Mouse (Mus musculus): ENCODE results near the gene Pgpep1. TPM values are rescaled to one million over a fixed set of nuclear protein-coding genes. Genes with fewer than 3 reads are reported as not detected.

Gene Pgpep1
- 67.7 and 70.8 TPM in 2 replicates for polyA plus RNA-seq (2014; fragmentation: Nextera tagmentation; extraction: Ambion mirVana)

GRCm38 (mm10) chr8:70660273-70660725 is at the start of gene Pgpep1:
Gene Pgpep1 (minus strand): TSS chr8:70660388.
- Histone ChIP-seq H3K27me3 (ENCODE audit: control insufficient read depth, insufficient read depth, low read length) (no peaks in the 10 kb centered on the region), H3K4me2 (replicated peaks; ENCODE audit: low read depth, low read length) (peak within 1 kb of the TSS; percentile 92), H3K27ac (ENCODE audit: low read length) (peak within 1 kb of the TSS; percentile 74), H3K9ac (replicated peaks; ENCODE audit: low read depth, low read length) (peak within 1 kb of the TSS; percentile 78), H3K4me1 (ENCODE audit: control insufficient read depth, insufficient read depth, low read length) (peaks cover 18% of the 10 kb centered on the region), H3K9me3 (ENCODE audit: control insufficient read depth, low read depth, low read length) (no peaks in the 10 kb centered on the region), H3K36me3 (ENCODE audit: control insufficient read depth, insufficient read depth, low read length) (peaks cover 19% of the 10 kb centered on the region), H3K4me3 (ENCODE audit: low read depth, low read length) (peak within 1 kb of the TSS; percentile 78)
- WGBS: 5% methylated on average over 14 of the region's 14 CpGs
- peak; percentile 73 for ATAC-seq (ENCODE audit: insufficient number of reproducible peaks, insufficient read depth, low FRiP score, low read depth)

- H3K9me3 ChIP-seq (ENCODE audit: control insufficient read depth, low read depth, low read length): no peaks in the 10 kb centered on the region
- no peaks in the 10 kb centered on the region for H3K4me1 ChIP-seq (ENCODE audit: control insufficient read depth, insufficient read depth, low read length)
- H3K4me3 ChIP-seq (ENCODE audit: low read depth, low read length): no peak overlapping the region
- no peak overlapping the region for H3K27ac ChIP-seq (ENCODE audit: low read length)
- H3K4me2 ChIP-seq (replicated peaks; ENCODE audit: low read depth, low read length): no peak overlapping the region
- H3K27me3 ChIP-seq (ENCODE audit: control insufficient read depth, insufficient read depth, low read length): no peaks in the 10 kb centered on the region
- no peak for ATAC-seq (ENCODE audit: insufficient number of reproducible peaks, insufficient read depth, low FRiP score, low read depth)
- WGBS: 87% methylated on average over 9 of the region's 9 CpGs
- no peaks in the 10 kb centered on the region for H3K36me3 ChIP-seq (ENCODE audit: control insufficient read depth, insufficient read depth, low read length)
- H3K9ac ChIP-seq (replicated peaks; ENCODE audit: low read depth, low read length): no peak overlapping the region
Observed at GRCm38 (mm10) chr8:70709794-70710193, 49.6 kb upstream of the Pgpep1 start.

- no peaks in the 10 kb centered on the region for H3K27me3 ChIP-seq (ENCODE audit: control insufficient read depth, insufficient read depth, low read length)
- WGBS: 89% methylated on average over 14 of the region's 14 CpGs
- H3K27ac ChIP-seq (ENCODE audit: low read length): no peak overlapping the region
- no peak overlapping the region for H3K9ac ChIP-seq (replicated peaks; ENCODE audit: low read depth, low read length)
- H3K9me3 ChIP-seq (ENCODE audit: control insufficient read depth, low read depth, low read length): no peaks in the 10 kb centered on the region
- H3K4me3 ChIP-seq (ENCODE audit: low read depth, low read length): no peak overlapping the region
- H3K4me1 ChIP-seq (ENCODE audit: control insufficient read depth, insufficient read depth, low read length): no peaks in the 10 kb centered on the region
- no peak for ATAC-seq (ENCODE audit: insufficient number of reproducible peaks, insufficient read depth, low FRiP score, low read depth)
- no peak overlapping the region for H3K4me2 ChIP-seq (replicated peaks; ENCODE audit: low read depth, low read length)
- peaks cover 6% of the 10 kb centered on the region; the same call in 1 of the 2 replicates for H3K36me3 ChIP-seq (ENCODE audit: control insufficient read depth, insufficient read depth, low read length)
Observed at GRCm38 (mm10) chr8:70708281-70708680, 48.1 kb upstream of the Pgpep1 start.

GRCm38 (mm10) chr8:70703287-70703686 is 43.1 kb upstream of the Pgpep1 start, which contains the start of gene Iqcn:
Gene Iqcn (plus strand): TSS chr8:70703457.
- H3K9me3 ChIP-seq (ENCODE audit: control insufficient read depth, low read depth, low read length): no peaks in the 10 kb centered on the region
- ATAC-seq (ENCODE audit: insufficient number of reproducible peaks, insufficient read depth, low FRiP score, low read depth): no peak
- no peak within 1 kb of the TSS for H3K27ac ChIP-seq (ENCODE audit: low read length)
- H3K4me3 ChIP-seq (ENCODE audit: low read depth, low read length): no peak within 1 kb of the TSS
- H3K36me3 ChIP-seq (ENCODE audit: control insufficient read depth, insufficient read depth, low read length): peaks cover 6% of the 10 kb centered on the region
- 93% methylated on average over 3 of the region's 3 CpGs for WGBS
- H3K9ac ChIP-seq (replicated peaks; ENCODE audit: low read depth, low read length): no peak within 1 kb of the TSS
- H3K27me3 ChIP-seq (ENCODE audit: control insufficient read depth, insufficient read depth, low read length): no peaks in the 10 kb centered on the region
- H3K4me1 ChIP-seq (ENCODE audit: control insufficient read depth, insufficient read depth, low read length): peaks cover 16% of the 10 kb centered on the region
- H3K4me2 ChIP-seq (replicated peaks; ENCODE audit: low read depth, low read length): peak within 1 kb of the TSS; percentile 61; the same call in 1 of the 2 replicates

GRCm38 (mm10) chr8:70702842-70703182 is 42.6 kb upstream of the Pgpep1 start:
- Histone ChIP-seq H3K4me1 (ENCODE audit: control insufficient read depth, insufficient read depth, low read length) (peaks cover 19% of the 10 kb centered on the region), H3K27ac (ENCODE audit: low read length) (no peak overlapping the region), H3K27me3 (ENCODE audit: control insufficient read depth, insufficient read depth, low read length) (no peaks in the 10 kb centered on the region), H3K36me3 (ENCODE audit: control insufficient read depth, insufficient read depth, low read length) (peaks cover 6% of the 10 kb centered on the region), H3K4me3 (ENCODE audit: low read depth, low read length) (no peak overlapping the region), H3K9ac (replicated peaks; ENCODE audit: low read depth, low read length) (no peak overlapping the region), H3K4me2 (replicated peaks; ENCODE audit: low read depth, low read length) (no peak overlapping the region), H3K9me3 (ENCODE audit: control insufficient read depth, low read depth, low read length) (no peaks in the 10 kb centered on the region)
- ATAC-seq (ENCODE audit: insufficient number of reproducible peaks, insufficient read depth, low FRiP score, low read depth): no peak
- WGBS: 76% methylated on average over 3 of the region's 3 CpGs

- Histone ChIP-seq H3K4me1 (ENCODE audit: control insufficient read depth, insufficient read depth, low read length) (peaks cover 25% of the 10 kb centered on the region), H3K27me3 (ENCODE audit: control insufficient read depth, insufficient read depth, low read length) (no peaks in the 10 kb centered on the region), H3K27ac (ENCODE audit: low read length) (no peak overlapping the region), H3K9ac (replicated peaks; ENCODE audit: low read depth, low read length) (no peak overlapping the region), H3K9me3 (ENCODE audit: control insufficient read depth, low read depth, low read length) (no peaks in the 10 kb centered on the region), H3K4me2 (replicated peaks; ENCODE audit: low read depth, low read length) (peak overlapping the region; percentile 61; the same call in 1 of the 2 replicates), H3K4me3 (ENCODE audit: low read depth, low read length) (no peak overlapping the region; the same call in 1 of the 2 replicates), H3K36me3 (ENCODE audit: control insufficient read depth, insufficient read depth, low read length) (peaks cover 6% of the 10 kb centered on the region)
- 83% methylated on average over 2 of the region's 2 CpGs for WGBS
- ATAC-seq (ENCODE audit: insufficient number of reproducible peaks, insufficient read depth, low FRiP score, low read depth): no peak
Observed at GRCm38 (mm10) chr8:70701982-70702841, 42.0 kb upstream of the Pgpep1 start.

GRCm38 (mm10) chr8:70701048-70701981 is 41.1 kb upstream of the Pgpep1 start:
- Histone ChIP-seq H3K9me3 (ENCODE audit: control insufficient read depth, low read depth, low read length) (no peaks in the 10 kb centered on the region), H3K4me2 (replicated peaks; ENCODE audit: low read depth, low read length) (peak overlapping the region; percentile 61), H3K27me3 (ENCODE audit: control insufficient read depth, insufficient read depth, low read length) (no peaks in the 10 kb centered on the region), H3K4me3 (ENCODE audit: low read depth, low read length) (peak overlapping the region; percentile 97), H3K36me3 (ENCODE audit: control insufficient read depth, insufficient read depth, low read length) (peaks cover 6% of the 10 kb centered on the region), H3K27ac (ENCODE audit: low read length) (peak overlapping the region; percentile 99; the same call in 1 of the 2 replicates), H3K9ac (replicated peaks; ENCODE audit: low read depth, low read length) (peak overlapping the region; percentile 32), H3K4me1 (ENCODE audit: control insufficient read depth, insufficient read depth, low read length) (peaks cover 34% of the 10 kb centered on the region)
- no peak for ATAC-seq (ENCODE audit: insufficient number of reproducible peaks, insufficient read depth, low FRiP score, low read depth)
- WGBS: 47% methylated on average over 10 of the region's 10 CpGs

- Histone ChIP-seq H3K4me3 (ENCODE audit: low read depth, low read length) (peak overlapping the region; percentile 97), H3K9ac (replicated peaks; ENCODE audit: low read depth, low read length) (peak overlapping the region; percentile 99; the same call in 1 of the 2 replicates), H3K4me2 (replicated peaks; ENCODE audit: low read depth, low read length) (peak overlapping the region; percentile 61), H3K27me3 (ENCODE audit: control insufficient read depth, insufficient read depth, low read length) (no peaks in the 10 kb centered on the region), H3K27ac (ENCODE audit: low read length) (peak overlapping the region; percentile 99), H3K4me1 (ENCODE audit: control insufficient read depth, insufficient read depth, low read length) (peaks cover 41% of the 10 kb centered on the region), H3K36me3 (ENCODE audit: control insufficient read depth, insufficient read depth, low read length) (peaks cover 6% of the 10 kb centered on the region), H3K9me3 (ENCODE audit: control insufficient read depth, low read depth, low read length) (no peaks in the 10 kb centered on the region)
- WGBS: under 1% methylated on average over 20 of the region's 20 CpGs
- ATAC-seq (ENCODE audit: insufficient number of reproducible peaks, insufficient read depth, low FRiP score, low read depth): 0 out of 2 replicates have a peak, but pooled peaks have one; percentile 3
Observed at GRCm38 (mm10) chr8:70700555-70700922, 40.4 kb upstream of the Pgpep1 start.
